Mouse (Mus musculus) heart, embryonic 16.5 days (tissue): Measurements from ENCODE around the gene Ppie. TPM values are rescaled to one million over a fixed set of nuclear protein-coding genes. Genes with fewer than 3 reads are reported as not detected.

Source experiments
- ATAC-seq: fragments of 200-750 bp; cut with Nextera tagmentation; replicated peaks from 2 replicates; pipeline ENCODE4 v1.8.0; 2017; ENCODE audit warnings: moderate number of reproducible peaks; ENCODE audit not compliant: insufficient read depth, low FRiP score; ENCODE audit errors: extremely low read depth
- H3K27ac ChIP-seq: fragments of 300-500 bp; sonication (generic); 2 replicates; pipeline ENCODE4 v1.5.1; 2014; ENCODE audit warnings: mild to moderate bottlenecking, low read length, control low read depth, moderate library complexity
- H3K27me3 ChIP-seq: fragments of 300-500 bp; sonication (generic); 2 replicates; pipeline ENCODE4 v1.6.1; 2014; ENCODE audit warnings: low read length, mixed read lengths; ENCODE audit not compliant: control insufficient read depth, insufficient read depth
- H3K36me3 ChIP-seq: fragments of 300-500 bp; sonication (generic); 2 replicates; pipeline ENCODE4 v1.6.1; 2014; ENCODE audit not compliant: control insufficient read depth, insufficient read depth
- H3K4me1 ChIP-seq: fragments of 300-500 bp; sonication (generic); 2 replicates; pipeline ENCODE4 v1.6.1; 2014; ENCODE audit warnings: low read length, mixed read lengths; ENCODE audit not compliant: control insufficient read depth, insufficient read depth
- H3K4me2 ChIP-seq: fragments of 300-500 bp; sonication (generic); 2 replicates; pipeline ENCODE4 v1.6.1; 2014; ENCODE audit warnings: low read depth, mild to moderate bottlenecking, control low read depth, low read length
- H3K4me3 ChIP-seq: fragments of 300-500 bp; sonication (generic); 2 replicates; pipeline ENCODE4 v1.5.1; 2014; ENCODE audit warnings: mild to moderate bottlenecking, control low read depth, low read length
- H3K9ac ChIP-seq: fragments of 300-500 bp; sonication (generic); 2 replicates; pipeline ENCODE4 v1.6.1; 2014; ENCODE audit warnings: low read length, control low read depth
- H3K9me3 ChIP-seq: fragments of 300-500 bp; sonication (generic); replicated peaks from 2 replicates; pipeline ENCODE4 v1.6.1; 2016; ENCODE audit warnings: low read length; ENCODE audit not compliant: control insufficient read depth
- WGBS: fragments of 180-500 bp; shearing (Covaris S2); extraction: QIAGEN DNeasy Blood & Tissue Kit; methylation state at CpG from one replicate; pipeline ENCODE4 v1.1.7; 2014; 5-methylcytosine and 5-hydroxymethylcytosine counted together
- polyA plus RNA-seq: library from polyadenylated mRNA; unstranded; fragments of >200 nt; fragmentation: Nextera tagmentation; extraction: Ambion mirVana; gene quantifications from 2 replicates; pipeline ENCODE4 v1.2.1, GENCODE M21; 2015

Ppie gene
- polyA plus RNA-seq, 1 experiment from 2014 or later, result 58.1 TPM

DNA sequence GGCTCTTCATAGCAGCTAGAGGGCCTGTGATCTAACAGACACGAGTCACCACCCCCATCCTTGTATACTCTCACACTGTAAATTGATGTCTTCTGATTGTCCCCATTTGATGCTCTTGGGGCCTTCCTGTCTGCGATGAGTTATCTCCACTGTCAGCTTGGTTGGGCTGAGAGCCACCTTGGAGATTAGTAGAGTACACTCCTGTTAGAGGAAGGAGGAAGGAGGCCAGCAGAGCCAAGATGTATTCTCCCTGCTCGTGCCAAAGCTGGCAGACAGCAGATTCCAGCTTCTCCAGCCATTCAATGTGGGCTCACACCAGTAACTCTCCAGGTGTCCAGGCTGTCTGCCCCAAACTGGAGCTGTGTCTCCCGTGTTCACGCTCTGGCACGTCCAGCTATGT, 20.8 kb upstream of the Ppie start:
- H3K9me3 ChIP-seq, result no peaks in the 10 kb centered on the region
- H3K27me3 ChIP-seq, result 0 out of 2 replicates have a peak, but pooled peaks cover 2% of the 10 kb centered on the region
- H3K4me2 ChIP-seq, result no peak overlapping the region
- peaks cover 6% of the 10 kb centered on the region; the same call in 1 of the 2 replicates for H3K4me1 ChIP-seq
- H3K9ac ChIP-seq, result no peak overlapping the region
- WGBS, result 68% methylated on average over 6 of the region's 6 CpGs
- no peaks in the 10 kb centered on the region for H3K36me3 ChIP-seq
- ATAC-seq, result no peak
- no peak overlapping the region for H3K4me3 ChIP-seq
- no peak overlapping the region for H3K27ac ChIP-seq

DNA sequence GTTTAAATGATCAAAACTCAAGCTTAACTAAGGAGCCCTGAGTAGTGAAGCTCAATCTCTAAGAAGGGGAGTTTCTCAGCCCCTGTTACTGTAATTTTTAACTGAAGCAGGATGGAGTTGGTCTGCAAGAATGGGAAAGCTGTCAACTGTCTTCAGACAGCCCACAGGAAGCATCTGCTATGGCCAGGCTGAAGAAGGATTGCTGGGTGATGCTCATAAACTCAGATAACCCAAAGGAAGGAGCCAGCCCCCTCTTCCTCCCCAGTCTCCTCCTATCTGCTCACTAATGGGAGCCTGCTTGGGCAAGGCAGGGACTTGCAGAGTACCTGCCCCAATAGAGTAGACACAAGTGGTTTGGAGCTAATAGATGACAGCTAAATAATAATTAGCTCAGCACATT, 16.1 kb upstream of the Ppie start:
- no peaks in the 10 kb centered on the region for H3K36me3 ChIP-seq
- no peak overlapping the region for H3K4me3 ChIP-seq
- no peaks in the 10 kb centered on the region for H3K9me3 ChIP-seq
- no peak overlapping the region for H3K9ac ChIP-seq
- H3K4me2 ChIP-seq, result no peak overlapping the region
- no peaks in the 10 kb centered on the region for H3K4me1 ChIP-seq
- no peak overlapping the region for H3K27ac ChIP-seq
- 0 out of 2 replicates have a peak, but pooled peaks cover 2% of the 10 kb centered on the region for H3K27me3 ChIP-seq
- ATAC-seq, result no peak

DNA sequence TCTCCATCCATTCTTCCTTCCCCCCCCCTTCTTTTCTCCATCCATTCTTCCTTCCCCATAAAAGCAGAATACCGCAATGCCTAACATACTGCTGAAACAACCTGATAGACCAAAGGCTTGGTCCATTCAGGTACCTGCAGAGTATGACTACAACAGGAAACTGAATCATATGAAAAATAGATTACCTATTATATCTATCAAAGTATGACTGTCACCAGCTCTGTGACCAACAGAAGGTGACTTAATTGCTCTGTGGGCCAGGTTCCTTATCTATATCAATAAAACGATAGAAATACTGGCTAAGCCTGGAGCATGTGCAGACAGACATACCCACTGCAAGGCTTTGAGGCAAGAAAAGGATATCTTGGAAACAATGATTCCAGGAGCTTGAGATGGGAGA, 15.7 kb upstream of the Ppie start:
- H3K9ac ChIP-seq, result no peak overlapping the region
- no peaks in the 10 kb centered on the region for H3K4me1 ChIP-seq
- ATAC-seq, result no peak
- no peaks in the 10 kb centered on the region for H3K9me3 ChIP-seq
- 0 out of 2 replicates have a peak, but pooled peaks cover 2% of the 10 kb centered on the region for H3K27me3 ChIP-seq
- H3K4me3 ChIP-seq, result no peak overlapping the region
- WGBS, result 47% methylated on average over 2 of the region's 2 CpGs
- no peak overlapping the region for H3K4me2 ChIP-seq
- no peaks in the 10 kb centered on the region for H3K36me3 ChIP-seq
- H3K27ac ChIP-seq, result no peak overlapping the region

DNA sequence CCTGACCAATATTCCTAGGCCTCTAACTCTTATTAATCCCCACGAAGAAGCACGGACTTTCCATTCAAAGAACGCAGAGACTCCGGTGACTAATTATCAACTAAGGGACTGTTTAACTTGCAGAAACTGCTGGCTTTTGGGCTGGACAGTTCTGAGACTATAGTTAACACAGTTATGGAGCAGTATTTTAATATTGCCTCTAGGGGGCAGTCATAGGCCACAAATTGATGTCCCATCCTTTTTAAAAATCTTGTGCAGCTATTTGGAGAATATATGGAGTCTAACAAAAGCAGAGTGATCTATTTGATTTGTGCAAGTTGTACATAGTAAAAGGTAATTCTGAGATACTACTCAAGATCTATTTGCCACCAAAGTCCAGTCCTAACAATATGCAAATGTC, 15.3 kb upstream of the Ppie start:
- H3K27ac ChIP-seq, result no peak overlapping the region
- WGBS, result 17% methylated on average over 4 of the region's 4 CpGs

DNA sequence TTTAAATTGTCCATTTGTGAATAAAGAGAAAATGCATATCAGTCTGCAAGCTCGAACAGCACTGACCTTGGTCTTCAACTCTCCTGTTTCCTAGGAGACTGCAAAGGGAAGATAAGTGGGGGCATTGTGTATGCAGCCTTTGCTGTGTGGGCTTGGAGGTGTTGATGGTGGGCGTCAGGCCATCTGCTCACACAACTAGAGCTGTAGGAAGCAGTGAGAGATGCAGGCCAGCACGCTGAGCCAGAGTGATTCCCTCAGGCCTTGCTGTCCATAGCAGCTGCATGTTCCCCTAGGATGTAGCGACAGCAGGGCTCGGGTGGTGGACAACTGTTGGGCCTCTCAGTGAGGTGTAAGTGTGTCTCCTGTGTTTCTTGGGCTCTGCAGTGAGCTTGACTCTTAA, 13.2 kb upstream of the Ppie start:
- Histone ChIP-seq H3K9ac (no peak overlapping the region), H3K27ac (no peak overlapping the region), H3K4me1 (no peaks in the 10 kb centered on the region), H3K4me3 (no peak overlapping the region), H3K4me2 (no peak overlapping the region), H3K27me3 (no peaks in the 10 kb centered on the region), H3K36me3 (no peaks in the 10 kb centered on the region), H3K9me3 (no peaks in the 10 kb centered on the region)
- no peak for ATAC-seq
- WGBS, result 34% methylated on average over 5 of the region's 5 CpGs

More for the DNA sequence above, 15.3 kb upstream of the Ppie start:
- Histone ChIP-seq H3K9ac (no peak overlapping the region), H3K9me3 (no peaks in the 10 kb centered on the region), H3K4me3 (no peak overlapping the region), H3K4me1 (no peaks in the 10 kb centered on the region), H3K4me2 (no peak overlapping the region), H3K27me3 (0 out of 2 replicates have a peak, but pooled peaks cover under 1% of the 10 kb centered on the region), H3K36me3 (no peaks in the 10 kb centered on the region)
- ATAC-seq, result no peak

DNA sequence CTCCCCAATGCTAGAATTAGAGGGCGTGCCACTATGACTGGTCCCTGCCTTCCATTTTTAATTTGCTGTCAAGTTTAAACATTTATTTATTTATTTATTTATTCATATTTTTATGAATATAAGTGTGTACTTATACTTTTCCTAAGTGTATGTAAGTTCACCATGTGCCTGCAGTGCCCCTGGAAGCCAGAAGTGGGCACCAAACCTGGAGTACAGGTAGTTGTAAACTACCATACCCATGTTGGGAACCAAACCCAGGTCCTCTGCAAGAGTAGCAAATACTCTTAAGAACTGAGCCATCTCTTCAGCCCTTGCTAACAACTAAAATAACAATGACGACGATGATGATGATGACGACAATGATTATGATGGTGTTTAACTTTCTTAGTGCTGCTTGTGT, 12.3 kb upstream of the Ppie start:
- Histone ChIP-seq H3K9ac (no peak overlapping the region), H3K4me2 (no peak overlapping the region), H3K9me3 (no peaks in the 10 kb centered on the region), H3K4me3 (no peak overlapping the region), H3K4me1 (no peaks in the 10 kb centered on the region), H3K27ac (no peak overlapping the region), H3K27me3 (no peaks in the 10 kb centered on the region; the same call in 1 of the 2 replicates), H3K36me3 (no peaks in the 10 kb centered on the region)
- no peak for ATAC-seq
- 73% methylated on average over 4 of the region's 4 CpGs for WGBS

DNA sequence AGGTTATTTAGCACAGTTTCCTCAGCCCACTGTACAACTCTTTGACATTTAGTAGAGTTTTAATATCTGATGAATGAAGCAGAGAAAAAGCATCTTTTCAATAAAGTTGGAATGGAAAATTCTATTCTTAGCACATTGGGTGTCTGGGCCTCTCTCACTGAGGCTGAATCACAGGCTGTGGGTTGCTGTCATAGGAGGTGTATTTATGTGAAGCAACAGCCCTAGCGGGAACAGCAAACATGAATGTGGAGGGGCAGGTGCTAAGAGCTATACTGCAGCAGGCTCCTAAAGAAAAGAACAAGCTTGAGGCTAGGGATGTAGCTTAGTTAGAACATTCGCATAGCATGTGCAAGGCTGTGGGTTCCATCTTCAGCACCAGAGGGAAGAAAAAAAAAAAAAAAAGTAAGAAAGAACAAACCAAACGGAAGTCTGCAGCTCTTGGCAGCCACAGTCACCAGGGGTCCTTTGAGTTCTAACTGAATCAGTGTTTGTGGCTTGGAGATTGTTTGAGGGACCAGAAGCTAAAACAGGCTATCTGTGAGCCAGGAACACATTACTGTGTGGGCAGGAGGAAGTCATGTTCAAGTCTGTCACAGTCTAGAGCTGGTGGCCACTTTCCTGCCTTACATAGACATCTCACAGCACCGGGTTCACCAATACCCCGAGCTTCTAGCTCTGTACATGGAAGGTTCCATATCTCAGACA, 7.8 kb upstream of the Ppie start:
- no peak overlapping the region for H3K4me3 ChIP-seq
- H3K36me3 ChIP-seq, result no peaks in the 10 kb centered on the region
- H3K9me3 ChIP-seq, result no peaks in the 10 kb centered on the region
- H3K4me1 ChIP-seq, result no peaks in the 10 kb centered on the region
- H3K27me3 ChIP-seq, result peaks cover 2% of the 10 kb centered on the region; the same call in 1 of the 2 replicates
- ATAC-seq, result no peak
- H3K4me2 ChIP-seq, result no peak overlapping the region
- WGBS, result 59% methylated on average over 5 of the region's 5 CpGs
- no peak overlapping the region for H3K27ac ChIP-seq
- H3K9ac ChIP-seq, result no peak overlapping the region

DNA sequence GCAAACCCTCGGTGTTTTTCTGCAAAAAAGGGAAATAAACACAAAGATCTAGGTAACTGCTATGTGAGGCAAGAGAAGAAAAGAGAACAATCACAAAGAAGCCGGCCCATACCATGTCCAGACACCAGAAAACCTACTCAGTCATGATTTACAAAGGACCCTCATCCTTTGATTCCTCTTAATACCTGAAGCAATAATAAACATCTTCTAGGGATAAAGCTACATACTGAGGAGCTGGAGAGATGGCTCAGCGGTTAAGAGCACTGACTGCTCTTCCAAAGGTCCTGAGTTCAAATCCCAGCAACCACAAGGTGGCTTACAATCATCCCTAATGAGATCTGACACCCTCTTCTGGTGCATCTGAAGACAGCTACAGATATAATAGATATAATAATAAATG, 2.2 kb downstream of the Ppie start:
- Histone ChIP-seq H3K36me3 (peaks cover 36% of the 10 kb centered on the region), H3K4me2 (no peak overlapping the region), H3K27ac (no peak overlapping the region), H3K4me3 (no peak overlapping the region), H3K27me3 (0 out of 2 replicates have a peak, but pooled peaks cover under 1% of the 10 kb centered on the region), H3K9ac (no peak overlapping the region), H3K9me3 (no peaks in the 10 kb centered on the region), H3K4me1 (peaks cover 12% of the 10 kb centered on the region)
- WGBS, result 82% methylated on average over 3 of the region's 3 CpGs
- no peak for ATAC-seq

DNA sequence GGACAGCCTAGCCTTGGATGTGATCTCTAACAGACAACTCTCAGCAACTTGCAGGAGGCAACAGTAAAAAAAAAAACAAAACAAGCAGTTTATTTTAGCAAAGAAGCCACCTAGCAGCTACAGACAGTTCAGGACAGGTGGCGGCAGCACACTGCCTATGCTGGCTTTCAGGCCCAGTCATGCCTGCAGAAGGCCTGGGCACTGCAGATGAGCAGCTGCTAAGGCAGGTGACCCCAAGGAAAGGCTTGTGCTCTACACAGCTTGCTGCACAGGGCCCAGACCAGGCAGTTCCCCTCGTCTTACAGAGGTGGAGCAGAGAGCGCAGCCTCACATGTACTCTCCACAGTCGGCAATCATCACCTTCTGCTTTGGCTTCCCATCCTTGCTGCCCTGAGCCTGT, 12.7 kb downstream of the Ppie start:
- 80% methylated on average over 4 of the region's 4 CpGs for WGBS
- Histone ChIP-seq H3K27me3 (no peaks in the 10 kb centered on the region), H3K4me1 (no peaks in the 10 kb centered on the region), H3K27ac (no peak overlapping the region), H3K9me3 (no peaks in the 10 kb centered on the region), H3K4me2 (no peak overlapping the region), H3K9ac (no peak overlapping the region), H3K4me3 (no peak overlapping the region), H3K36me3 (peaks cover 40% of the 10 kb centered on the region)
- no peak for ATAC-seq
